Mouse (Mus musculus) CH12.LX (cell line): ENCODE results near the gene Foxred1. TPM values are rescaled to one million over a fixed set of nuclear protein-coding genes. Genes with fewer than 3 reads are reported as not detected.

Experiments
- DNase-seq: peaks from one replicate; pipeline ENCODE4 v3.0.0-alpha.2; 2013; ENCODE audit errors: extremely low read depth
- H3K27ac ChIP-seq: 2 replicates; pipeline ENCODE4 v1.5.1; 2012; ENCODE audit warnings: low read depth, mild to moderate bottlenecking, control low read depth, moderate library complexity; ENCODE audit not compliant: insufficient read depth
- H3K27me3 ChIP-seq: replicated peaks from 2 replicates; pipeline ENCODE3; 2012; ENCODE audit warnings: inconsistent platforms
- H3K36me3 ChIP-seq, 2 experiments: replicated peaks in 1 of 2; 2 replicates each; pipeline versions ENCODE3 to v1.6.1; 2012; ENCODE audit warnings: inconsistent platforms in 1 of 2, low read length in 1 of 2, mild to moderate bottlenecking in 1 of 2, mixed read lengths in 1 of 2, moderate library complexity in 1 of 2; ENCODE audit not compliant: control insufficient read depth in 1 of 2, insufficient read depth in 1 of 2
- H3K4me1 ChIP-seq, 2 experiments: 2 replicates each; pipeline ENCODE4 v1.6.1; 2012; ENCODE audit warnings: inconsistent platforms in 1 of 2, moderate library complexity in 1 of 2; ENCODE audit not compliant: insufficient read depth in 2 of 2, control insufficient read depth in 1 of 2
- H3K4me2 ChIP-seq: 2 replicates; pipeline ENCODE4 v1.6.1; 2012; ENCODE audit warnings: low read depth, mild to moderate bottlenecking, control low read depth; ENCODE audit not compliant: poor library complexity, insufficient read depth, severe bottlenecking
- H3K4me3 ChIP-seq, 3 experiments: fragments of 150-350 bp in 1 of 3; sonication (generic) in 1 of 3; replicated peaks in 1 of 3; 2 replicates each; pipeline versions ENCODE3 to v1.5.1; 2011 to 2012; ENCODE audit warnings: low read depth in 2 of 3, low read length in 2 of 3, mild to moderate bottlenecking in 2 of 3, moderate library complexity in 2 of 3, control low read depth in 1 of 3, improper control_type of control experiment in 1 of 3, inconsistent platforms in 1 of 3, mixed read lengths in 1 of 3; ENCODE audit not compliant: poor library complexity in 1 of 3
- H3K79me2 ChIP-seq: replicated peaks from 2 replicates; pipeline ENCODE4 v1.6.1; 2012; ENCODE audit warnings: mild to moderate bottlenecking, moderate library complexity; ENCODE audit not compliant: control insufficient read depth, poor library complexity, insufficient read depth, severe bottlenecking; ENCODE audit errors: extremely low read depth
- H3K9ac ChIP-seq: 2 replicates; pipeline ENCODE4 v1.6.1; 2012; ENCODE audit warnings: low read depth, mild to moderate bottlenecking, control low read depth, moderate library complexity; ENCODE audit not compliant: insufficient read depth
- H3K9me3 ChIP-seq: replicated peaks from 2 replicates; pipeline ENCODE3; 2012; ENCODE audit warnings: low read length, inconsistent platforms, mixed read lengths
- BHLHE40 ChIP-seq: IDR thresholded peaks from 2 replicates; pipeline ENCODE4 v1.6.1; 2011; ENCODE audit warnings: mild to moderate bottlenecking, low read depth, low read length, improper control_type of control experiment
- CHD2 ChIP-seq: IDR thresholded peaks from 2 replicates; pipeline ENCODE4 v1.6.1; 2011; ENCODE audit warnings: low read length, improper control_type of control experiment
- CTCF ChIP-seq, 2 experiments: IDR thresholded peaks in 1 of 2; conservative IDR thresholded peaks in 1 of 2; 2 replicates each; pipeline ENCODE4 v1.5.1; 2011 to 2012; ENCODE audit warnings: low read depth in 2 of 2, low read length in 2 of 2, improper control_type of control experiment in 1 of 2, inconsistent platforms in 1 of 2, mild to moderate bottlenecking in 1 of 2, moderate library complexity in 1 of 2
- ELF1 ChIP-seq: IDR thresholded peaks from 2 replicates; pipeline ENCODE4 v1.6.1; 2014; ENCODE audit warnings: low read depth, mild to moderate bottlenecking, inconsistent platforms, low read length, improper control_type of control experiment
- GABPA ChIP-seq: IDR thresholded peaks from 2 replicates; pipeline ENCODE4 v1.6.1; 2012; ENCODE audit warnings: low read depth, low read length, improper control_type of control experiment, inconsistent platforms; ENCODE audit not compliant: insufficient replicate concordance
- IRF4 ChIP-seq: IDR thresholded peaks from 2 replicates; pipeline ENCODE4 v1.6.1; 2014; ENCODE audit warnings: low read depth, mild to moderate bottlenecking, inconsistent platforms, low read length, improper control_type of control experiment
- JUN ChIP-seq: IDR thresholded peaks from 2 replicates; pipeline ENCODE4 v1.6.1; 2011; ENCODE audit warnings: low read depth, mild to moderate bottlenecking, low read length, improper control_type of control experiment, moderate library complexity; ENCODE audit not compliant: insufficient read depth
- JUND ChIP-seq: conservative IDR thresholded peaks from 2 replicates; pipeline ENCODE4 v1.6.1; 2011; ENCODE audit warnings: low read depth, low read length, improper control_type of control experiment
- KAT2A ChIP-seq: IDR thresholded peaks from 2 replicates; pipeline ENCODE4 v1.6.1; 2012; ENCODE audit warnings: low read length, improper control_type of control experiment, inconsistent platforms; ENCODE audit not compliant: insufficient replicate concordance
- MAFK ChIP-seq: IDR thresholded peaks from 2 replicates; pipeline ENCODE4 v1.6.1; 2011; ENCODE audit warnings: low read length, improper control_type of control experiment; ENCODE audit not compliant: insufficient replicate concordance
- MXI1 ChIP-seq: IDR thresholded peaks from 2 replicates; pipeline ENCODE4 v1.6.1; 2011; ENCODE audit warnings: mild to moderate bottlenecking, low read depth, low read length, improper control_type of control experiment
- MYC ChIP-seq: IDR thresholded peaks from 2 replicates; pipeline ENCODE4 v1.6.1; 2011; ENCODE audit warnings: low read depth, mild to moderate bottlenecking, improper control_type of control experiment, low read length
- NELFE ChIP-seq: IDR thresholded peaks from 2 replicates; pipeline ENCODE4 v1.6.1; 2011; ENCODE audit warnings: low read depth, low read length, improper control_type of control experiment
- NRF1 ChIP-seq: IDR thresholded peaks from 2 replicates; pipeline ENCODE4 v1.6.1; 2014; ENCODE audit warnings: low read depth, mild to moderate bottlenecking, inconsistent platforms, low read length, improper control_type of control experiment, moderate library complexity
- PAX5 ChIP-seq: IDR thresholded peaks from 2 replicates; pipeline ENCODE4 v1.6.1; 2012; ENCODE audit warnings: low read length, inconsistent platforms, mixed read lengths
- POLR2AphosphoS2 ChIP-seq: IDR thresholded peaks from 2 replicates; pipeline ENCODE4 v1.6.1; 2011; ENCODE audit warnings: low read depth, low read length, improper control_type of control experiment
- RAD21 ChIP-seq: IDR thresholded peaks from 2 replicates; pipeline ENCODE4 v1.6.1; 2011; ENCODE audit warnings: low read depth, mild to moderate bottlenecking, low read length, improper control_type of control experiment, moderate library complexity
- RCOR1 ChIP-seq: conservative IDR thresholded peaks from 2 replicates; pipeline ENCODE4 v1.6.1; 2012; ENCODE audit warnings: low read depth, mild to moderate bottlenecking, inconsistent platforms, low read length, improper control_type of control experiment
- SMC3 ChIP-seq: IDR thresholded peaks from 2 replicates; pipeline ENCODE4 v1.6.1; 2011; ENCODE audit warnings: low read depth, low read length, improper control_type of control experiment
- UBTF ChIP-seq: IDR thresholded peaks from 2 replicates; pipeline ENCODE4 v1.6.1; 2012; ENCODE audit warnings: low read depth, mild to moderate bottlenecking, inconsistent platforms, low read length, improper control_type of control experiment, moderate library complexity
- USF2 ChIP-seq: conservative IDR thresholded peaks from 2 replicates; pipeline ENCODE4 v1.6.1; 2011; ENCODE audit warnings: low read depth, low read length, improper control_type of control experiment
- ZMIZ1 ChIP-seq: IDR thresholded peaks from 2 replicates; pipeline ENCODE4 v1.6.1; 2012; ENCODE audit warnings: low read depth, mild to moderate bottlenecking, inconsistent platforms, low read length, improper control_type of control experiment
- ZNF384 ChIP-seq: IDR thresholded peaks from 2 replicates; pipeline ENCODE4 v1.6.1; 2012; ENCODE audit warnings: low read depth, low read length, improper control_type of control experiment, inconsistent platforms
- dilution Hi-C: fragments of 300-500 bp; cut with MboI; formaldehyde crosslinking; loops from 2 replicates; pipeline ENCODE4 v1.14.3; 2020; ENCODE audit warnings: low sequenced_read_pairs; ENCODE audit not compliant: extremely low pct_unique_long_range_greater_than_20kb, extremely low pct_ligation_motif_present
- in situ Hi-C: fragments of 300-500 bp; cut with MboI; formaldehyde crosslinking; loops from 3 replicates; pipeline ENCODE4 v1.14.3; 2019; ENCODE audit warnings: low sequenced_read_pairs, low pct_ligation_motif_present, low pct_unique_long_range_greater_than_20kb, mixed read lengths
- polyA plus RNA-seq: library from polyadenylated mRNA; unstranded; fragments of >175 nt; gene quantifications from 2 replicates; pipeline ENCODE4 v1.2.1, GENCODE M21; 2012; ENCODE audit warnings: low read depth; ENCODE audit not compliant: insufficient read length
- total RNA-seq, 2 experiments: library from RNA; depleted of rRNA; stranded (reverse); fragments of 300-350 nt in 1 of 2; fragments of >200 nt in 1 of 2; gene quantifications; 2 replicates each; pipeline ENCODE4 v1.2.3; 2012 to 2014

The Foxred1 gene
- total and polyA plus RNA-seq, 3 experiments, result 31.1 to 69.1 (median 40.3) TPM

- Histone ChIP-seq H3K9ac (no peak overlapping the region), H3K4me1 (peaks cover 10 to 25% of the 10 kb centered on the region in 2 experiments), H3K4me3 (no peak overlapping the region), H3K27ac (no peak overlapping the region), H3K36me3 (peaks cover 36 to 83% of the 10 kb centered on the region in 2 experiments), H3K27me3 (no peaks in the 10 kb centered on the region), H3K4me2 (no peak overlapping the region), H3K79me2 (no peaks in the 10 kb centered on the region), H3K9me3 (no peaks in the 10 kb centered on the region)
- no peak for DNase-seq
- TF ChIP-seq CHD2 (no peak), POLR2AphosphoS2 (no peak), KAT2A (no peak), SMC3 (no peak), BHLHE40 (no peak), JUND (no peak), USF2 (no peak), RCOR1 (no peak), NELFE (no peak), PAX5 (no peak), ELF1 (no peak), ZMIZ1 (no peak), NRF1 (no peak)
- dilution Hi-C loops, result no loop called here
- in situ Hi-C loops, result no loop called here
Measured at GRCm38 (mm10) chr9:35166798-35167635, 43.8 kb downstream of the Foxred1 start.

GRCm38 (mm10) chr9:35166144-35166797 lies 44.6 kb downstream of the Foxred1 start:
- H3K4me2 ChIP-seq, result no peak overlapping the region
- no peaks in the 10 kb centered on the region for H3K9me3 ChIP-seq
- H3K27ac ChIP-seq, result no peak overlapping the region
- dilution Hi-C loops, result no loop called here
- no peak for TF ChIP-seq MAFK
- peak in 1 of 2 experiments; percentile 60; a peak in 2 of 4 replicates for TF ChIP-seq CTCF (conservative IDR thresholded peaks at IDR 0.05 in 1 of 2, IDR thresholded peaks at IDR 0.05 in 1 of 2; ENCODE audit: low read depth in 2 of 2, low read length in 2 of 2)
- no peak for TF ChIP-seq UBTF
- TF ChIP-seq NELFE, result no peak
- TF ChIP-seq MXI1, result no peak
- TF ChIP-seq NRF1, result no peak
- TF ChIP-seq POLR2AphosphoS2, result no peak
- TF ChIP-seq IRF4, result no peak
- no peak for TF ChIP-seq KAT2A
- peak; percentile 64 for TF ChIP-seq RAD21
- no peak for TF ChIP-seq CHD2
- no peak for TF ChIP-seq JUN
- TF ChIP-seq MYC, result no peak
- TF ChIP-seq SMC3, result peak; percentile 39
- peak; percentile 75 for TF ChIP-seq ZNF384
- TF ChIP-seq GABPA, result no peak
- no peaks in the 10 kb centered on the region for H3K79me2 ChIP-seq
- H3K4me3 ChIP-seq, result no peak overlapping the region
- peaks cover 10 to 26% of the 10 kb centered on the region in 2 experiments for H3K4me1 ChIP-seq
- no peak overlapping the region for H3K9ac ChIP-seq
- no peaks in the 10 kb centered on the region for H3K27me3 ChIP-seq
- no peak for DNase-seq
- in situ Hi-C loops, result no loop called here
- H3K36me3 ChIP-seq, result peaks cover 40 to 88% of the 10 kb centered on the region in 2 experiments
